8 mouse cellular contexts compared by ENCODE assay signal in the genomic region with DNA sequence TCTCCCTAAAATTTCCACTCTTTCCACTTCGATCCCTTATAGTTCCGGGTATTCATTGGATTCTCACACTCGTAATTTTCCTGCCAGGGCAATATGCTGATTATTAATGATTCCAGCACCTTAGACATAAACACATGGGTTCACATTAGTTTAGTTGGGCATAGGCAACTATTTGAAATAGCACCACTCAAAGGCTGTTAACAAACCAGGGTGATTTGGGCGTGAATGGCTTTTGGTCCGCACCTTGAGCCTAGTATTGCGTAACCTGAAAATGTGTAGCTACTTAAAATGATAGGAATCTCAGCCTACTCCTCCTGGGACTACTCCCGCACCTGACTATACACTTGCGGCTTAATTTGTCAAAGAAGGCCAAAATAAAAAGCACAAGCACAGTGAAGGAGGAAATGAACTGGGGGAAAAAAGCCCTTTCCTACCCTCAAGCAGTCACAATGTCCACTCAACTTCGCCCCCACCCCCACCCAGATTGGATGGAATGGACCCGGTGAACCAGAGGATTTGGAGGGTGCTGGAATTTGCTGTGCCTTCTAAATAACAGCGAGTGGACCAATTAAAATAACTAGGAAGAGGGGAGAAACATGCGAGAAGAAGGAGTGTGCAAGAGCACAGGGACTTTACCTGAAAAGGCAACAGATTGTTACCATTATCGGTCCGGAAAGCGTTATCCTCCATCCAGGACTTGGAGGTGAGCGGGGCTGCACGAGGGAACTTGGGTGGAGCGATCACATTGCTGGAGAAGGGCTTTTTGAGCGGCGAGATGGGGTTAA. TPM values are rescaled to one million over a fixed set of nuclear protein-coding genes. Genes with fewer than 3 reads are reported as not detected.
A peak's percentile ranks its signal among the peaks of the same experiment; 100 is the strongest.
DNase-seq lines count a peak whose midpoint lies in the region; ATAC-seq and TF ChIP-seq lines count a peak whose summit lies in the region.

No protein-coding gene starts in this region.

- peak overlapping the region; percentile 60 for H3K4me3 ChIP-seq in heart, adult 2 months
- H3K4me3 ChIP-seq in hindbrain, embryonic 11.5 days (ENCODE audit: low read depth, low read length) = peak overlapping the region; percentile 67
- peak overlapping the region; percentile 72 for H3K4me3 ChIP-seq in liver, embryonic 13.5 days (replicated peaks)
- peak overlapping the region; percentile 76 for H3K4me3 ChIP-seq in stomach, embryonic 16.5 days (replicated peaks; ENCODE audit: low read length)

- H3K4me1 ChIP-seq in heart, adult 2 months (ENCODE audit: control insufficient read depth, insufficient read depth, low read length) = peaks cover 2% of the 10 kb centered on the region
- H3K4me1 ChIP-seq in hindbrain, embryonic 11.5 days (replicated peaks; ENCODE audit: control insufficient read depth, insufficient read depth, low read length) = no peaks in the 10 kb centered on the region
- H3K4me1 ChIP-seq in liver, embryonic 13.5 days (replicated peaks) = peaks cover 45% of the 10 kb centered on the region
- H3K4me1 ChIP-seq in stomach, embryonic 16.5 days (ENCODE audit: control insufficient read depth, insufficient read depth, low read length) = peaks cover 13% of the 10 kb centered on the region

- no peaks in the 10 kb centered on the region for H3K27me3 ChIP-seq in heart, adult 2 months (ENCODE audit: control insufficient read depth, insufficient read depth, low read length)
- H3K27me3 ChIP-seq in hindbrain, embryonic 11.5 days (ENCODE audit: control insufficient read depth, insufficient read depth, low read length) = no peaks in the 10 kb centered on the region
- peaks cover 62% of the 10 kb centered on the region for H3K27me3 ChIP-seq in liver, embryonic 13.5 days
- H3K27me3 ChIP-seq in stomach, embryonic 16.5 days (ENCODE audit: control insufficient read depth, insufficient read depth, low read length) = peaks cover 9% of the 10 kb centered on the region; the same call in 1 of the 2 replicates

- H3K36me3 ChIP-seq in heart, adult 2 months (ENCODE audit: control insufficient read depth, insufficient read depth, low read length) = peaks cover 16% of the 10 kb centered on the region
- no peaks in the 10 kb centered on the region for H3K36me3 ChIP-seq in hindbrain, embryonic 11.5 days (ENCODE audit: control insufficient read depth, insufficient read depth, low read length)
- peaks cover 10% of the 10 kb centered on the region for H3K36me3 ChIP-seq in liver, embryonic 13.5 days
- no peaks in the 10 kb centered on the region for H3K36me3 ChIP-seq in stomach, embryonic 16.5 days (ENCODE audit: control insufficient read depth, insufficient read depth, low read length)

- intact Hi-C loops in heart, adult 2 months (cut with DNase I) = loop anchor here (2.0 to 5.0 kb wide), 2 partner anchors 41 to 95 kb away; no protein-coding TSS in a partner anchor
- intact Hi-C loops in left cerebral cortex, postnatal 25 days (cut with DNase I) = loop anchor here (2.0 to 5.0 kb wide), 4 partner anchors 33 to 121 kb away; a partner anchor contains a TSS

- peaks cover 4% of the 10 kb centered on the region for H3K79me2 ChIP-seq in heart, adult 2 months (replicated peaks; ENCODE audit: control insufficient read depth, insufficient read depth, low read length)

- no peak for TF ChIP-seq CTCF in heart, adult 2 months (IDR thresholded peaks at IDR 0.05)

- H3K27ac ChIP-seq in heart, adult 2 months = peak overlapping the region; percentile 97
- no peak overlapping the region for H3K27ac ChIP-seq in hindbrain, embryonic 11.5 days (ENCODE audit: low read depth, low read length)
- H3K27ac ChIP-seq in liver, embryonic 13.5 days = no peak overlapping the region
- no peak overlapping the region for H3K27ac ChIP-seq in stomach, embryonic 16.5 days (ENCODE audit: low read length)

- TF ChIP-seq EP300 in heart, adult 2 months (IDR thresholded peaks at IDR 0.05; ENCODE audit: insufficient read depth, low read depth, low read length) = no peak

- 34% methylated on average over 20 of the region's 20 CpGs for WGBS in heart, adult 2 months
- WGBS in hindbrain, embryonic 11.5 days = 28% methylated on average over 20 of the region's 20 CpGs
- WGBS in liver, embryonic 13.5 days (ENCODE audit: insufficient replicate concordance) = 41% methylated on average over 20 of the region's 20 CpGs
- 31% methylated on average over 20 of the region's 20 CpGs for WGBS in stomach, embryonic 16.5 days

- H3K9me3 ChIP-seq in hindbrain, embryonic 11.5 days (ENCODE audit: control insufficient read depth, low read length) = no peaks in the 10 kb centered on the region
- H3K9me3 ChIP-seq in liver, embryonic 13.5 days (replicated peaks) = no peaks in the 10 kb centered on the region
- H3K9me3 ChIP-seq in stomach, embryonic 16.5 days (replicated peaks; ENCODE audit: control insufficient read depth, low read length) = no peaks in the 10 kb centered on the region

- DNase-seq in heart, adult 2 months = no peak
- no peak for DNase-seq in heart, adult 9 months (ENCODE audit: low spot score in 2 of 2)
- peak; percentile 55 for DNase-seq in brain, adult 2 months (ENCODE audit: low read depth, low spot score)
- DNase-seq in hindbrain, embryonic 11.5 days (ENCODE audit: low spot score) = no peak
- no peak for DNase-seq in liver, embryonic 13.5 days
- DNase-seq in left cerebral cortex, postnatal 25 days (ENCODE audit: low spot score in 2 of 2) = no peak
- no peak for DNase-seq in thymus, postnatal 14 days

- ATAC-seq in hindbrain, embryonic 11.5 days (ENCODE audit: low FRiP score) = no peak
- no peak for ATAC-seq in liver, embryonic 13.5 days (ENCODE audit: low read depth)
- ATAC-seq in stomach, embryonic 16.5 days (ENCODE audit: insufficient read depth, low FRiP score) = no peak

- peak overlapping the region; percentile 99 for H3K9ac ChIP-seq in heart, adult 2 months (ENCODE audit: low read depth, low read length)
- H3K9ac ChIP-seq in hindbrain, embryonic 11.5 days (ENCODE audit: low read depth, low read length) = peak overlapping the region; percentile 62
- H3K9ac ChIP-seq in liver, embryonic 13.5 days = peak overlapping the region; percentile 73
- peak overlapping the region; percentile 75 for H3K9ac ChIP-seq in stomach, embryonic 16.5 days (ENCODE audit: low read length)

- no peak for TF ChIP-seq POLR2A in heart, adult 2 months (IDR thresholded peaks at IDR 0.05; ENCODE audit: insufficient read depth, low read depth, low read length)

- peak overlapping the region; percentile 99 for H3K4me2 ChIP-seq in hindbrain, embryonic 11.5 days (replicated peaks; ENCODE audit: low read depth, low read length)
- H3K4me2 ChIP-seq in liver, embryonic 13.5 days = peak overlapping the region; percentile 97
- H3K4me2 ChIP-seq in stomach, embryonic 16.5 days (ENCODE audit: low read depth, low read length) = peak overlapping the region; percentile 100

RNA-seq across cellular contexts. Expression of a gene that starts 33.8 kb away (rescaled TPM):
- 10 to 100 TPM; 79.7 to 84.8 TPM for total RNA-seq in heart, adult 2 months (2021)
- 32.6 and 57.7 TPM in 2 replicates for polyA plus RNA-seq in heart, adult 2 months (2012; rRNA removed)
- 152 and 157 TPM in 2 replicates for polyA plus RNA-seq in hindbrain, embryonic 11.5 days (2014; fragmentation: Nextera tagmentation; extraction: Ambion mirVana)
- polyA plus RNA-seq in liver, embryonic 13.5 days (2015; fragmentation: Nextera tagmentation; extraction: Ambion mirVana) = 147 and 159 TPM in 2 replicates
- 50.4 and 51.9 TPM in 2 replicates for polyA plus RNA-seq in stomach, embryonic 16.5 days (2015; fragmentation: Nextera tagmentation; extraction: Ambion mirVana)
- 10 to 100 TPM; 85.1 to 90.4 TPM for total RNA-seq in left cerebral cortex, postnatal 25 days (2021)

RNA-seq across cellular contexts. Expression of a gene that starts 34.9 kb away (rescaled TPM):
- total RNA-seq in heart, adult 2 months (2021) = 10 to 100 TPM; 78.9 to 96.9 TPM
- polyA plus RNA-seq in heart, adult 2 months (2012; rRNA removed) = 35.6 and 53.9 TPM in 2 replicates
- 2.4 and 4.9 TPM in 2 replicates for polyA plus RNA-seq in hindbrain, embryonic 11.5 days (2014; fragmentation: Nextera tagmentation; extraction: Ambion mirVana)
- polyA plus RNA-seq in liver, embryonic 13.5 days (2015; fragmentation: Nextera tagmentation; extraction: Ambion mirVana) = 1.7 and 1.9 TPM in 2 replicates
- polyA plus RNA-seq in stomach, embryonic 16.5 days (2015; fragmentation: Nextera tagmentation; extraction: Ambion mirVana) = 0.37 and 0.79 TPM in 2 replicates
- 10 to 100 TPM; 78.9 to 83.5 TPM for total RNA-seq in left cerebral cortex, postnatal 25 days (2021)
